Mouse (Mus musculus): Measurements from ENCODE around the gene Stim2. TPM values are rescaled to one million over a fixed set of nuclear protein-coding genes. Genes with fewer than 3 reads are reported as not detected.

Gene Stim2
- polyA plus RNA-seq, 1 experiment from 2014 or later, result 18.5 TPM

DNA sequence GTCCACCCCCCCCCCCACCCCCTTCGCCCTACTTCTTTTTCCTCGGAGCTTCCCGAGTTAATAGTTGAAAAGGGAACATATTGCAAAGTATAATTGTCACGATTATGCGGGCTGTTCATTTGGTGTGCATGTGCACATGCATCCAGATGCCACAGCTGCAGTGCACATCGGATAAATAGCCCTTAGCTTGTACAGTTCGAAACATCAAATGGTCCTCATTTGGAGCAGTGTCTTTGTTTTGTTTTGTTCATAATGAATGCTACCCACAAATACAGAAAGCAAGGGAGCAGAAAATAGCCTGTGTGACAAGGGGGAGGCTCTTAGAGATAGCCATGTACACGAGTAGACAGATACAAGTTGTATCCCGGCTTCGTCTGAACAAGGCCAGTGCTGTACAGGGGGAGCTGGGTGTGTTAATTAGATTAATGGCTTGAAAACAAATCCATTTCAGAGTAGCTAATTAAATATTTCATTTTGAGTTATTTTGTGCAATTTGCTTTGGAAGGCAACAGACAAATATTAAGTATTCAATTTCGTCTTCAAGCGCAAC, 157.0 kb downstream of the Stim2 start:
- ATAC-seq, result peak; percentile 68
- H3K9me3 ChIP-seq (replicated peaks), result no peaks in the 10 kb centered on the region
- 26% methylated on average over 12 of the region's 12 CpGs for WGBS
- H3K27me3 ChIP-seq, result no peaks in the 10 kb centered on the region
- peak overlapping the region; percentile 24 for H3K4me3 ChIP-seq
- H3K27ac ChIP-seq, result no peak overlapping the region
- H3K36me3 ChIP-seq (ENCODE audit: poor library complexity, severe bottlenecking), result no peaks in the 10 kb centered on the region
- H3K9ac ChIP-seq, result 0 out of 2 replicates have a peak overlapping the region, but pooled peaks have one; percentile 16
- H3K4me2 ChIP-seq, result peak overlapping the region; percentile 57
- H3K4me1 ChIP-seq, result peaks cover 33% of the 10 kb centered on the region

DNA sequence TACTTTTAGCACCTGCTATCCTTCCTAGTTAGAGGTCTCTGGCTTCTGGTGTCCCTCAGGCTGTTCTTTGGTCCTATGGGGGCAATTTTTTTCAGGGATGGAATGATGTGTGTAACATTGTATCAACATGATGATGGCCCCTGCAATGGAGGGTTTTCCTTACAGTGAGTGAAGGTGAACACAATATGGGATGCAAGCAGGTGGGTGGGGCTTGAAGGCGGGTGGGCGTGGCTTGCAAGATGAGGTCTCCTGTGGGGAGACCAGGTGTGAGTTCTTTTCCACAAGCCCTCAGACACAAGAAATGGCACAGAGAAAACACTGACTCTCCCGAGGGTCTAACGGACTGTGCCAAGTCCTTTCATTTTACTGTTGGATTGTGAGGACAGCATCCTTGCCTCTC, 157.6 kb downstream of the Stim2 start:
- H3K4me2 ChIP-seq, result no peak overlapping the region
- ATAC-seq, result 0 out of 2 replicates have a peak, but pooled peaks have one; percentile 5
- no peaks in the 10 kb centered on the region for H3K9me3 ChIP-seq (replicated peaks)
- H3K27ac ChIP-seq, result no peak overlapping the region
- no peak overlapping the region for H3K9ac ChIP-seq
- 82% methylated on average over 4 of the region's 4 CpGs for WGBS
- H3K4me3 ChIP-seq, result no peak overlapping the region
- peaks cover 33% of the 10 kb centered on the region for H3K4me1 ChIP-seq
- H3K36me3 ChIP-seq (ENCODE audit: poor library complexity, severe bottlenecking), result no peaks in the 10 kb centered on the region
- no peaks in the 10 kb centered on the region for H3K27me3 ChIP-seq

DNA sequence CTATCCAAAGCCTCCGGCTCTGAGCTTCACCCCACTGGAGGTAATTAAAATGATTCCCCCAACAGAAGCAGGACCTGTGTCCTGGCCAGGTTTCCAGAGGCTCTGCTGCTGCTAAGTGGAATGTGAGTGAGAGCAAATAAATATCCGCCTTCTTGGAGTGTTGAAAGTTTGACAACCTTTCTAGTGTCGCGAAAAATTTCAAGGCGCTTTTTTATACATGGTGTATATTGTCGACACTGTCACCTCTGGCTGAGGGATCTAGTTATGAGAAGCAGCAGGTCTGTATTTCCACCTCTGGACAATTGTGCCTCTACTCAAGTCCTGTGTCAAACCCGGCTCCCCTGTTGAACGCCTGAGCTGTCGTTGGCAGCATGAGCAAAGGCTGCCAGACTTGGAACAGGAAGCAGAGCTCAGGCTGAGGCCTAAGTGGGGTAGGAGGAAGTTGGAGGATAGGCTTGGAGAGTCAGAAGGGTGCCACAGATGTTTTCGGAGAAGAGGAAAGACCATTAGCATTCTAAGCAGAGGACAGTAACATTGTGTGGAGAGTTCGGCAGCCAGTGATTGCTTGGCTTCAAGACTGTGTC, 158.7 kb downstream of the Stim2 start:
- Histone ChIP-seq H3K4me1 (peaks cover 33% of the 10 kb centered on the region), H3K27ac (no peak overlapping the region), H3K27me3 (no peaks in the 10 kb centered on the region), H3K9me3 (replicated peaks) (no peaks in the 10 kb centered on the region), H3K4me3 (no peak overlapping the region), H3K36me3 (ENCODE audit: poor library complexity, severe bottlenecking) (no peaks in the 10 kb centered on the region), H3K4me2 (no peak overlapping the region), H3K9ac (no peak overlapping the region)
- no peak for ATAC-seq
- WGBS, result 80% methylated on average over 11 of the region's 11 CpGs

DNA sequence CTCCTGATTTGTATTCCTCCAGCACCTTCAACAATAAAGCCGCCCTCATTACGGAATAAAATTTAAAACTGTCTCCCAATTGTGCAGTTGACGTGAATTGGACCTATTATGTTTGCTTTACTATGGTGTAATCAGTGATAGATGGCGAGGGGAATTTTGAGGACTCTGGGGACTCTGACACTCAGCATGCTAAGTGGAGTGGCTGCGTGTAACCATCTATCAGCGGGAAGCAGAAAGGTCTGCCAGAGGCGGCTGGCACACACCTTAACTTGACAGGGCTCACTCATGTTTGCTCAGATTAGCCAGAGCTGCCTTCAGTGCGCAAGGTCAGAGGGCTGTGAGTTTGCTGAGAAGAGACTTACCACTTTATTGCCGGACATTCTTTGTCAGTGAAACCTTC, 159.9 kb downstream of the Stim2 start:
- no peak overlapping the region for H3K4me2 ChIP-seq
- no peaks in the 10 kb centered on the region for H3K9me3 ChIP-seq (replicated peaks)
- H3K36me3 ChIP-seq (ENCODE audit: poor library complexity, severe bottlenecking), result no peaks in the 10 kb centered on the region
- WGBS, result 42% methylated on average over 9 of the region's 9 CpGs
- no peak overlapping the region for H3K9ac ChIP-seq
- ATAC-seq, result peak; percentile 38; the same call in 1 of the 2 replicates
- no peaks in the 10 kb centered on the region for H3K27me3 ChIP-seq
- H3K27ac ChIP-seq, result no peak overlapping the region
- H3K4me3 ChIP-seq, result no peak overlapping the region
- H3K4me1 ChIP-seq, result peaks cover 33% of the 10 kb centered on the region

DNA sequence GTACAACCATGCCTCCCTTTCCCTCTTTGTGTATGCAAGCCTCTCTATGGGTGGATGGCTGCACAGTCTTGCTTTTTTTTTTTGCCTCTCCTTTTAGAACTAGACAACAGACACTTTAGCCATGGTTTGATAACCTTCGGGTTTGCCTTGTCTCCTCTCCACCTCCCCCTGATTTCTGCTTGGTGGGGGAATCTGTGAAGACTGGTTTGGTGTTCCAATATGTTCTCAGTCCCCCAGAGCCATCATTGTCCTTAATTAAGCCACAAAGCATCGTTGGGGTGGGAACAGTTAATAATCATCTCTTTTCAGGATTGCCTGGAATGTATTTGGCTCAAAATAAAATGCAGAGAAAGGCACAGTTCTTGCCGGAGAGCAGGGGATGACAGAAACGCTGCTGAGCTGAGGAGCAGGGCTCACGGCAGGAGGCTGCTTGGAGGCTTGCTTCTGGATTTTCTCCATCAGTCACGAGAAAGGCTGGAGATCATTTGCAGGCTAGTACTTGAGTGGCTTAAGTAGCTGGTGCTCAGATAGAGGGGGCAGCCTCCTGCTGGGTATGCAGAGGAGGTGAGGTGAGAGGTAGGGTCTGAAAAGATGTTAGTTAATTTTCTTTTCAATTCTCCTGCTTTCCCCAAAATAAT, 161.0 kb downstream of the Stim2 start:
- H3K27ac ChIP-seq, result peak overlapping the region; percentile 35; the same call in 1 of the 2 replicates
- ATAC-seq, result no peak
- under 1% methylated on average over 6 of the region's 6 CpGs for WGBS

DNA sequence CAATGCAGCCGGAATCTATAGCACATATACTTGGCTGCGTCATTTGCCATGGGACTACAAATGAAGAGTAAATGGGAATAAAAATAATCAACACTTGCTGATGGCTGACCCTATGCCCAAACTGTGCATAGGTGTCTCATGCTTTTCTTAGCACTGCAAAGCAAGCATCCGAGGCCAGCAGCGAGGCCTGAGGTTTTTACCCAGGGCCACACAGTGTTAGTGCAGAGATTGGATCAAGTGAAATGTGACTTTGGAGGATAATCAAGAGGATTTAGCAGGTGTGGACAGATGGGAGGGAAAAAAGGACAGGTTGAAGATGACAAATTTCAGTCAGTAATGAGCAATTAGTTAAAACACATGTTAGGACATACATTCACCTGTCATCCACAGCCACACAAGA, 162.3 kb downstream of the Stim2 start:
- Histone ChIP-seq H3K4me2 (no peak overlapping the region), H3K9me3 (replicated peaks) (no peaks in the 10 kb centered on the region), H3K9ac (no peak overlapping the region), H3K36me3 (ENCODE audit: poor library complexity, severe bottlenecking) (no peaks in the 10 kb centered on the region), H3K27me3 (no peaks in the 10 kb centered on the region), H3K4me1 (peaks cover 31% of the 10 kb centered on the region), H3K4me3 (no peak overlapping the region), H3K27ac (no peak overlapping the region; the same call in 1 of the 2 replicates)
- 79% methylated on average over 4 of the region's 4 CpGs for WGBS
- no peak for ATAC-seq

More for the DNA sequence above, 161.0 kb downstream of the Stim2 start:
- Histone ChIP-seq H3K4me1 (peaks cover 38% of the 10 kb centered on the region), H3K36me3 (ENCODE audit: poor library complexity, severe bottlenecking) (no peaks in the 10 kb centered on the region), H3K4me3 (no peak overlapping the region), H3K9me3 (replicated peaks) (no peaks in the 10 kb centered on the region), H3K4me2 (peak overlapping the region; percentile 34), H3K27me3 (no peaks in the 10 kb centered on the region), H3K9ac (peak overlapping the region; percentile 16; the same call in 1 of the 2 replicates)

DNA sequence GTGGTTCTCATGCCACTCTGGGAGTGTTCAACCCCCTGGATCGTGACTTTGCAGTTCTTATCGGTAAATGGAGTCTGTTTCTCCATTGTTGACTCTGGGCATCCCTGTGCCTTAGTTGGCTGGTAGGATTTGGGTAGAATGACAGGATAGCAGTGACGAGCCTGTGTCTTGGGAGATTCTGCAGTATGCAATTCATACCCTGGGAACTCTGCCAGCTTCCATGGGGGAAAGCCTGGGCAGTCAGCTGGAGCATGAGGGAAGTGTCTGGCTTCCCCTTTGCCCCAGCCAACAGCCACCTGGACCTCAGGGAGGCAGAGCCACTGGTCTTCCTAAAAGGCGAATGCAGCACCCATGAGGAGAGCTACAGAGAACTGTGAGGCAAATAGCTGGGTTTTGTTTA, 165.6 kb downstream of the Stim2 start:
- Histone ChIP-seq H3K4me2 (no peak overlapping the region), H3K4me1 (peaks cover 13% of the 10 kb centered on the region), H3K27ac (no peak overlapping the region), H3K27me3 (no peaks in the 10 kb centered on the region), H3K36me3 (ENCODE audit: poor library complexity, severe bottlenecking) (no peaks in the 10 kb centered on the region), H3K9me3 (replicated peaks) (no peaks in the 10 kb centered on the region), H3K9ac (no peak overlapping the region), H3K4me3 (no peak overlapping the region)
- 78% methylated on average over 4 of the region's 4 CpGs for WGBS
- no peak for ATAC-seq

Other genes with a start within 250 kb of the Stim2 start
- gene Tbc1d19, start 188.9 kb upstream of the Stim2 start, polyA plus RNA-seq (2015; fragmentation: Nextera tagmentation; extraction: Ambion mirVana), result 58.4 and 63.5 TPM in 2 replicates